Mouse (Mus musculus) intestine, postnatal 0 days (tissue): ENCODE measurements around the gene Gdf10. TPM values are rescaled to one million over a fixed set of nuclear protein-coding genes. Genes with fewer than 3 reads are reported as not detected.
A peak's percentile ranks its signal among the peaks of the same experiment; 100 is the strongest.

Source experiments
- ATAC-seq: fragments of 200-750 bp; cut with Nextera tagmentation; 2 replicates; pipeline ENCODE4 v1.8.0; 2017; ENCODE audit warnings: mild to moderate bottlenecking, moderate TSS enrichment, moderate library complexity
- H3K27ac ChIP-seq: fragments of 300-500 bp; sonication (generic); 2 replicates; pipeline ENCODE4 v1.5.1; 2014; ENCODE audit warnings: mild to moderate bottlenecking, low read depth, low read length, moderate library complexity
- H3K27me3 ChIP-seq: fragments of 300-500 bp; sonication (generic); replicated peaks from 2 replicates; pipeline ENCODE4 v1.6.1; 2014; ENCODE audit warnings: low read length, mixed read lengths; ENCODE audit not compliant: control insufficient read depth, insufficient read depth
- H3K36me3 ChIP-seq: fragments of 300-500 bp; sonication (generic); 2 replicates; pipeline ENCODE4 v1.6.1; 2014; ENCODE audit warnings: mild to moderate bottlenecking, moderate library complexity; ENCODE audit not compliant: control insufficient read depth, insufficient read depth
- H3K4me1 ChIP-seq: fragments of 300-500 bp; sonication (generic); replicated peaks from 2 replicates; pipeline ENCODE4 v1.6.1; 2014; ENCODE audit warnings: antibody characterized with exemption, low read length, mixed read lengths; ENCODE audit not compliant: control insufficient read depth, insufficient read depth
- H3K4me2 ChIP-seq: fragments of 300-500 bp; sonication (generic); replicated peaks from 2 replicates; pipeline ENCODE4 v1.6.1; 2014; ENCODE audit warnings: low read depth, mild to moderate bottlenecking, moderate library complexity
- H3K4me3 ChIP-seq: fragments of 300-500 bp; sonication (generic); 2 replicates; pipeline ENCODE4 v1.5.1; 2014; ENCODE audit warnings: low read depth, low read length
- H3K9ac ChIP-seq: fragments of 300-500 bp; sonication (generic); 2 replicates; pipeline ENCODE4 v1.6.1; 2014; ENCODE audit warnings: mild to moderate bottlenecking, low read depth, low read length
- H3K9me3 ChIP-seq: fragments of 300-500 bp; sonication (generic); 2 replicates; pipeline ENCODE4 v1.6.1; 2016; ENCODE audit warnings: mixed run types; ENCODE audit not compliant: control insufficient read depth
- CTCF ChIP-seq: sonication (generic); IDR thresholded peaks from 2 replicates; pipeline ENCODE4 v1.5.1; 2016; ENCODE audit warnings: low read depth, mild to moderate bottlenecking, control low read depth, antibody characterized with exemption, moderate library complexity
- WGBS: fragments of 180-500 bp; shearing (Covaris S2); extraction: QIAGEN DNeasy Blood & Tissue Kit; methylation state at CpG from one replicate; pipeline ENCODE4 v1.1.7; 2014; 5-methylcytosine and 5-hydroxymethylcytosine counted together
- polyA plus RNA-seq: library from polyadenylated mRNA; unstranded; fragments of >200 nt; fragmentation: Nextera tagmentation; extraction: Ambion mirVana; gene quantifications from 2 replicates; pipeline ENCODE4 v1.2.1, GENCODE M21; 2015

Gdf10 gene
- polyA plus RNA-seq, 1 experiment from 2014 or later: 4.4 TPM

GRCm38 (mm10) chr14:33903199-33903598 lies 20.2 kb upstream of the Gdf10 start:
- Histone ChIP-seq H3K9ac (no peak overlapping the region), H3K27me3 (no peaks in the 10 kb centered on the region), H3K36me3 (no peaks in the 10 kb centered on the region), H3K27ac (no peak overlapping the region), H3K4me3 (no peak overlapping the region), H3K4me2 (no peak overlapping the region), H3K4me1 (no peaks in the 10 kb centered on the region), H3K9me3 (no peaks in the 10 kb centered on the region)
- WGBS: 88% methylated on average over 1 of the region's 1 CpGs
- no peak for TF ChIP-seq CTCF
- ATAC-seq: no peak

DNA sequence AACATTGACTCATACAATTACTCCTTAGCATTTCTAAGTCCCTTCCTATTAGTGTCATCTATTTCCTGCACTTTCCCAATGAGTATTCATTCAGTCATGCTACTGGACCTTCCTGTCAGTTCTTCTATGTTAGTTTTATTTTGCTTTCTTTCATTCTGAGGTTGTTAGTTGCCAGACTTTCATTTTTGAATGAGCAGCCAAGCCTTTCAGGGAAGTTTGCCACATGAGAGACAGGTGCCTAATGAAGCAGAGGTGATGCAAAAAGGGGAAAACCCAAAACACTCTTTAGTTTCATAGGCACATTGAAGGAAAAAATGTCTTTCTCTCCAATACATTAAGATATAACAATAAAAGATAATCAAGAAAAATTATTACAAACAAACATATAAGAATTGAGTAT lies 18.5 kb upstream of the Gdf10 start:
- Histone ChIP-seq H3K27ac (no peak overlapping the region), H3K9ac (no peak overlapping the region), H3K4me1 (no peaks in the 10 kb centered on the region), H3K36me3 (no peaks in the 10 kb centered on the region), H3K9me3 (no peaks in the 10 kb centered on the region), H3K4me3 (no peak overlapping the region), H3K4me2 (no peak overlapping the region), H3K27me3 (no peaks in the 10 kb centered on the region)
- no peak for ATAC-seq
- no peak for TF ChIP-seq CTCF

DNA sequence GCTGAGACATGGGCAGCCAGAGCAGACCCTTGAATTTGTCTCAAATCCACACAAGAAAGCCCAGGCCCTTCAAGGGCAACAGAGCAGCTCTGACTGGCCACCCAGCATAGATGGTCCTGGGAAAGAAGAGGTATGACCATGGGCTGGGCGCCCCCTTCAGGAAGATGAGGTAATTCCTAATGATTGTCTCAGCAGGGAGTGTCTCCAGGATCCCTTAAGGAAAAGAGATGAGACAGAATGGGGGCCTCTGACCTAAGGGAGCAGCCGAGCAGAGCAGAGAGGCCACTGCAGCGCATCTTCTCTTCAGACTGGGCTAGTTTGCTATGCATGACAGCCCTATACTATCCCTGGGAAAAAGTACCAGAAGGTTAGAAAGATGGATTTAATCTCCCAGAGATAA lies 9.7 kb upstream of the Gdf10 start:
- no peak overlapping the region for H3K27ac ChIP-seq
- 20% methylated on average over 3 of the region's 3 CpGs for WGBS
- 0 out of 2 replicates have a peak, but pooled peaks have one; percentile 19 for ATAC-seq

DNA sequence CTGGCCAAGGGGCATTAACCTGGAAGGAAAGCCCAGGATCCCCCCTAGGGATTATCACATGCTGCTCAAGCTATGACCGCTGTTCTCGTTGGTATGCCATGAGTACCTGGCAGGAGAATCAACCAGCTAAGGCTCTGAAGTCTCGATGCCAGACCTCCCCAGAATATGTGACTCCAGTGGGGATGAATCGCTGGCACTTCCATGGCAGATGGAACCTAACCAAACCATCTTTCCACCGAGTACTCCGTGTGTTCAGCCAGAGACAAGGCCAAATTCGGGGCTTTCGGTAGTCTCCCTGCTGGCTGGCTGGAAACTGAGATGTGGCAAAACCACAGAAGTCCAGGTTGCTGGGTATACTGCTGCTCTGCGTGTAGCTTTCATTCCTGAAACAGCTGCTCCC lies 9.2 kb upstream of the Gdf10 start:
- no peak for ATAC-seq
- no peaks in the 10 kb centered on the region for H3K4me1 ChIP-seq

More for the DNA sequence above, 9.7 kb upstream of the Gdf10 start:
- Histone ChIP-seq H3K27me3 (no peaks in the 10 kb centered on the region), H3K36me3 (no peaks in the 10 kb centered on the region), H3K4me3 (no peak overlapping the region), H3K4me2 (no peak overlapping the region), H3K4me1 (no peaks in the 10 kb centered on the region), H3K9ac (no peak overlapping the region), H3K9me3 (no peaks in the 10 kb centered on the region)
- peak; percentile 76 for TF ChIP-seq CTCF

GRCm38 (mm10) chr14:33920727-33921559 lies 2.4 kb upstream of the Gdf10 start:
- H3K4me2 ChIP-seq: no peak overlapping the region
- no peaks in the 10 kb centered on the region for H3K9me3 ChIP-seq
- no peak overlapping the region for H3K4me3 ChIP-seq
- H3K4me1 ChIP-seq: no peaks in the 10 kb centered on the region
- H3K27ac ChIP-seq: no peak overlapping the region
- H3K27me3 ChIP-seq: peaks cover 37% of the 10 kb centered on the region
- WGBS: 54% methylated on average over 14 of the region's 14 CpGs
- ATAC-seq: no peak
- H3K36me3 ChIP-seq: no peaks in the 10 kb centered on the region
- no peak for TF ChIP-seq CTCF
- no peak overlapping the region for H3K9ac ChIP-seq

More for the DNA sequence above, 9.2 kb upstream of the Gdf10 start:
- 90% methylated on average over 9 of the region's 9 CpGs for WGBS
- H3K27me3 ChIP-seq: no peaks in the 10 kb centered on the region
- no peak overlapping the region for H3K4me2 ChIP-seq
- TF ChIP-seq CTCF: no peak
- H3K9ac ChIP-seq: no peak overlapping the region
- no peaks in the 10 kb centered on the region for H3K9me3 ChIP-seq
- H3K4me3 ChIP-seq: no peak overlapping the region
- H3K36me3 ChIP-seq: no peaks in the 10 kb centered on the region
- H3K27ac ChIP-seq: no peak overlapping the region

DNA sequence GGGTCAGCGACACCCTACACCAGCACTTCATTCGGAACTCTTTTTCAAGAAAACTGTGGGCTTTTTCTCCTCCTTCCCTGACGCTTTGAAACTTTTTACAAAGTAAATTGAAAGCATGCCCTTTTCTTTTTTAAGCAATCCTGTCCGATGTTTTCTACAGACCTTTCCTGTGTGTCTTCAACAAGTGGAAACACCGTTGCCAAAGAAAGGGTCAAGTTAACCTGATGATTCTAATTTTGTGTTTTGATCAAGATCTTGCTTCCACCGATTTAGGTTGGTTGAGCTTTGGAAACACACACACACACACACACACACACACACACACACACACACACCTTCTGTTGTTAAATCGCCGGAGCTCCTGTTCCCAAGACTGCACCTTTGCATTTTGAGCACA lies 618 bp upstream of the Gdf10 start:
- no peak for TF ChIP-seq CTCF
- no peaks in the 10 kb centered on the region for H3K9me3 ChIP-seq
- ATAC-seq: no peak
- 28% methylated on average over 8 of the region's 8 CpGs for WGBS
- no peak overlapping the region for H3K27ac ChIP-seq
- peak overlapping the region; percentile 51 for H3K4me3 ChIP-seq
- H3K9ac ChIP-seq: no peak overlapping the region
- H3K4me2 ChIP-seq: peak overlapping the region; percentile 85
- no peaks in the 10 kb centered on the region for H3K36me3 ChIP-seq
- no peaks in the 10 kb centered on the region for H3K4me1 ChIP-seq
- H3K27me3 ChIP-seq: peaks cover 37% of the 10 kb centered on the region
